Mouse (Mus musculus): ENCODE data around the gene Rcor3.
A peak's percentile ranks its signal among the peaks of the same experiment; 100 is the strongest.

Gene Rcor3

DNA sequence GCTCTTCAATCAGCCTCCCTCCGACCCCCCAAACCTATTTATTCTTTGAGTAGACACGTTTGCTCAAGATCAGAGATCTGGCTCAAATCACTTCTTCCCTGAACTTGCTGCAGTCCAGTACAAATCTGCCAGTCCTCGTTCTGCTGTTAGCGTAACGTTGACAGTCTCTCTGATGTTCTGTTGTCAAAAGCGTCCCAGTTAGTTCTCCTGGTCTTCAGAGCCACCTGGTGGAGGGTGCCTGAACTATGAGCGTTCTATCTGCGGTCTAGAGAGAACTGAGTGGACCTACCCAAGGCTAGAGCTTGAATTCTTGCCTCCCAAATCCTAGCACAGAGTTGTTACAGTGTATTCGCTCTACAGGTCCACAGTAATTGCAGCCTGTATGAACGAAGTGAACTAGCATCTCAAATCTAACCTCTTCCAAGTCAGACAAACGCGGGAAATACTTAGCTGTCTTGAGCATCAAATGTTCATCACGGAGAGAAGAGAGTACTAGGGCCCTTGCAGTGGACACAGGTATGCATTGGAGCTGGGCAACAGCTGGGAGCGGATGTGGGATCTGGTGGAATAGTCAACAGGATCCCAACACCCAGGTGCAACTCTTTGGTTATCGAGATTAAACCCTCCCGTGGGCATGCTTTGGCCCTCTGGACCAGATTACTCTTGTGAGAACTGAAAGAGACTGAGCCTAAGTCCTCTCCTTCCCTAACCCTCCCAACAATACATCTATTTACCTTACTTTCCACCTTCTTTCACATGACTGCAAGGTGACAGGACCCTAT lies 44.8 kb downstream of the Rcor3 start:
- peak; percentile 85 for DNase-seq

DNA sequence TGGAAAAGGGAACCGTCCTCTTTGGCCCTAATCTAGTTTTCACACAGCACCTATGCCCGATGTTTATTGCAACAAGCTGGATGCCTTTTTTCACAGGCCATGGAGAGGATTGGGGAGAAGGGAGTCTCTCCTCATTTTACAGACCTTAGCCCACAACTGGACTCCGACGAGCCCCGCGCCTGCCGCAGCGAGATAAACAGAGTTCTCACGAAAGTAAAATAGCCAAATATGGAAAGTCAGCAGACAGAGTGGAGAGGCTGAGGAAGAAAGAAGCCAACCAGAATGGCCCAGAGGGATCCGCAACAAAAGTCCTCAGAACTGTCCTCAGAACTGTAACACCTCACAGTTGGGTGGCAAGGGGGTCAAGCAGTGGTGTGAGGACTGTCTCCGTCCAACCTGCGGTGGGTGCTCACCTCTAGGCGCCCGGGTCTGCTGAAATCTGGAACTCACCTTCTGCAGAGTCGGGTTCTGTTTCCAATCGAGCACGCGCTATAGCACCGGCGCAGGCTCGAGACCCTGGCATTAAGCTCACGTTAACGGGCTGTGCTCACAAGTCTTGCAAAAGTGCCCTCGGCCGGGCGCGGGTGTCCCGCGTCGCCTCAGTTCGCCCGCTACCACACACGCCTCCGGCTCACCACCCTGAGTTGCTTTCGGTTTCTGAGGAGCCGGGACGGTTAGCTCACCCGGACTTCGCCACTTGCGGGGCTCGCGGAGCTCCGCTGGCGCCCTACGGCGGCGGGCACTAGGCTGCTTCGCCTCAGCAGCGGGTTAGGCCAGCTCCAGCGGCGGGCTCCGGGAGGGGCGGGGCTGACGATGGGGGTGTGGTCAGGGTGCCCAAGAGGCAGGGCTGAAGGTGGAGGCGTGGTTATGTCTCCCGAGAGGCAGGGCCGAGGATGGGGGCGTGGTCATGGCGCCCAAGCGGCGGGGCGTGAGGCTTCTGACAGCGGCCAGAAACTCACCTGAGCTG lies 45.8 kb downstream of the Rcor3 start, which contains the start of gene Traf5:
Gene Traf5, minus strand, starts transcription at position 754 of the 967 bp plus-strand sequence.
- peak; percentile 87 for DNase-seq

DNA sequence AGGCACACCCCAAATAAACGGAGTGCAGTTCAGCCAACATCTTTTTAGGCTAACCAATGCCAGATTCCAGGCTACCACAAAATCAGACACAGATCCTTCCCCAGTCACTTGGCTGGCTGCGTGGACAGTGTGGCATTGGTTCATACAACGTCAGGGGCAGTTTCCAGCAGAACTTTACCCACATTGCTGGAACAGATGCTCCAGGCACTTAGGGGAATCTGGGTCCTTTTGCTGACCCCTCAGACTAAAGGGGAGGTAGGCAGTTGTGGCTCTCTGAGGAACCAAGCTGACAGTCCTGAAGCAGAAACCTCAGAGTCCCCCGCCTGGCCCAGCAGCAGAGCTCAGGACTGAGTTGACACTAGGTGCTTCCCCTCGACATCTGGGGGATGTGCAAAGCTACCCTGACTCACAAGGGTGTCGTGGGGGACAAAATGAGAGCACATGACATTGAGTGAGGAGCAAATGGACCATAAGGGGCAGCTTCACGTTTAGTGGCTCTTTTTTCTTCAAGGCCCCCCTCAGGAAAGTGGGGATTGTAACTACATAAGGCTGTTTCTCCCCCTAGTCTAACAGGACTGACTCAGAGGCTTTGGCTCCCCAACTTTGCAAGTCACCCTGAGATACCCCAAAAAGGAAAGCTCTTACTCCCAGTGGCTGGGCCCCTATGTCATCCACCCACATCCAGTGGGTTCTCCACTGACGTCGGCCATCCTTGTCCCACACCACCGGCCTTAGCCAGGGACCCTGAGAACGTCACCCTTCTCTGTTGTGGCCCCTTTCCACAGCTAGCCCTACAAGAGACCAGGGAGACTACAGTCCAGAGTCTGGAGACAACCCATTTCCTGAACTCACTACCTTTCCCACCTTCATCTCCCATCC lies 46.9 kb downstream of the Rcor3 start:
- no peak for DNase-seq

DNA sequence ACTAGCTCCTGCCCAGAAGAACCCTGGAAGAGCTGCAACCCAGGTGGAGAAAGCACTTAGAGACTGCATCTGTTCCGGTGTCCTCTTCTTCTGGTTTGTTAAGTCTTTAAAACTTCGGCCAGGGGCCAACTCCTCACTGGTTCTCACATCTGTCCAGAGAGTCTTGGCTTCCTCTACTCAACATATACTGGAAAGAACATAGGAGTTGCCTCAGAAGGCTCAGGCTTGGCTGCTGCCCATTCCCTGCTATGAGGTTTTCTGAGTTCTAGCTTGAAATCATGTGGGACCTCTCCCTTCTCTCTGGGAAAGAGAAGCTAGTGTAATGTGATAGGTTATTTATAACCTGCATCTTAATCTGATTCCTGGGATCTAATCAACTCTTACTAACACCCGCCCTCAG lies 47.6 kb downstream of the Rcor3 start:
- DNase-seq, result no peak

DNA sequence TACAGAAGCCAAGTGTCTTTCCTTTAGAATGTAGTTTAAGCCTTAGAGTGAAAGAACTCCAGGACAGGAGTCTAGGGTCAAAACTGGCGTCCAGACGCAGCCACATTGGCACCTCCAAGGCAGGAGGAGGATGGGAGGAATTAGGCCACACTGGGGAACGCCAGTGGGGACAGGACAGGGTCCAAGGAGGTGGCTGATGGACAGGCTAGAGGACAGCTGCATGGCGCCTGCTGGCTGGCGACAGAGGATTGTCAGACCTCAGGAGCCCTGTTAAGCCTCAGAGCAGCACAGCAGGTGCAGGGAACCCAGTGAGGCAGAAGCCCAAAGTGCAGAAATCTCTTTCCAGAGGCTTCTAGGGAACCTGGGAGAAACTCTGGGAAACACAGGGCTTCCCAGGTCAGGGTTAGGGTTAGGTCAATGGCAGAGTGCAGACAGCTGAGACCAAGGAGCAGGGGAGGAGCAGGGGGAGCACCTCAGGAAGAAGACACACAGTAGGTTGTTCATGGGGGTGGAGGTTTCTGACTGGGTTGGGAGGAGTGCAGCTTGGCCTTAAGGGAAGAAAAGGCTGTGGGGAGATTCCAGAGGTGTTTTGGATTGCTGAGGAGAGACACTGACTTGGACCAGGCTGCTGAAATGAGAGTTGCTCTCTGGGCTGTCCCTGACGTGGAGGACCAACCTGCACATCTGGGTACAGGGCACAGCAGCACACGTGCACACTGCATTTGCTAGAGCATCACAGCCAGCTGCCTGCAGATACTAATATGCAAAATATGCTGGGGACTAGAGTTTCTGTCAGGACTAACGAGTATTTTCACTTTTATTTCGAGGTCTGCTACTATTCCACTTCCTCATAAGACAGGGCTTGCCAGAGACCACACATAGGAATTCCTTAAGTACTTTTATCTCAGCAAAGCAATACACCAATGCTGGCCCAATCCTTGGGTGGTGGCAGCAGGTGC lies 48.4 kb downstream of the Rcor3 start:
- DNase-seq, result no peak

DNA sequence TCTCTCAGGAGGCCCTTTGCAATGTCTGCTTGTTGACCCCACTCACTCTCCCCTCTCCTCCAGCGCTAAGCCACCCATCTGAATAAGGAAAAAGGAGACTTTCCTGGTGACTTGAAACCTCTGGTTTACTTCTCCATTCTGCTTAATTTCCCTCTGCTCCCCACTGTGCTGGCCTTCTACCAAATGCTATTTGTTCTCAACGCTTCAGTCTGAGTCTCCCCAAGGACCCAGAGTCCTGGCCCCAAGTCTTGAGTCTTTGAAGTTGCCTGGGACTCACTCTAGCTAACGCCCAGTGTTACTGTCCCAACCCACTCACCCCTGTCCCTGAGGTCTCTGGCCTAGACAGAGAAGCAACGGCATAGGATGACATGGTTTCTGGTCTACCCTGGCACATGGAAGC lies 49.9 kb downstream of the Rcor3 start:
- no peak for DNase-seq

DNA sequence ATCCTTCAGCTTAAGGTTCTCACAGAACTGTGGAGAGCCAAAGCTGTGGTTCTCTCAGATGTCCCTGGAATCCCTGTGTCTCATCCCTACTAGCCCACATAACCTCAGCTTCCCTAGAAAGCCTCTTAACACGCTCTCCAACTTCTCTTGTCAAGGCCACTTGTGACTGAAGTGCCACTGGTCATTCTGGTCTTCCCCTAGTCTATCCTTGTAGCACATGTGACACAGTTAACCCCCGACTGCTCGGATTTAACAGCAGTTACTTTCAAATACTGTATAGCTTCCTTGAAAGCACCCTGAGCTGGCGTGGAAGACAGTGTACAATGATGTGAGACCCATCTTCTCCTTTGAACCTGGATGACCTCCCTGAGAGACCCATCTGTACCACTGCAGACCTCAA lies 50.8 kb downstream of the Rcor3 start:
- no peak for DNase-seq

DNA sequence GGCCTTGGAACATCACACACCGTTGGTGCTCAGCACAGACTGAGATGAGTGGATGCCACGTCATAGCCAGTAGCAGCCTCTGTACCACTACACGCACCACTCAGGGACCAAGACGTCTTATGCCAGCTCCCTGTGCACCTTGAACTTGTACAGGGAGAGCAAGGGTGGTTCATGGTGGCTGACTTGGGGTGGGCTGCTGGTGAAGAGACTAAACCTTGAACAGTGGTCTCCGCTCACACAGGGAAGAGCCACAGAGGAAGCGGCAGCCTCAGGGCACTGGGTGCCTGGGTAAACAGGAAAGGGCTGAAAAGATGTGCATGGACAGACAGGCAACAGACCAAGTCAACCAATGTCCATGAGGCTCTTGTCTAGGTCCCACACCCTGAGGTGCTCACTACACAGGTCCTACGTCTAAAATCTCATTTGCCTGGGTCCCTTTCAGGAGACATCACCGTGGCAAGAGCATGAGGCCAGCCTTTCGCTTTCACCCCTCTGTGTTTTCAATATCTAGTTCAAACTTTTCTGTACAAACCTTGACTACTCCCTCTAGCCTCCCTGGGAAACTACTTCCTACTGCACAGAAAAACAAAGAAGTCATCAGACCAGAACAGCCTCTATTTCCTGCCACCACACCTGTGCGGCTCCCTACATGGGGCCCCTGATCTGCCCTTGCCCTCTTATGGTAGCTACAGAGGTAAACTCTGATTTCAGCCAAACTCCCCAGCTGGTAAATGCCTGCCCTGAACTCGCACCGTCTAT lies 51.4 kb downstream of the Rcor3 start:
- no peak for DNase-seq

DNA sequence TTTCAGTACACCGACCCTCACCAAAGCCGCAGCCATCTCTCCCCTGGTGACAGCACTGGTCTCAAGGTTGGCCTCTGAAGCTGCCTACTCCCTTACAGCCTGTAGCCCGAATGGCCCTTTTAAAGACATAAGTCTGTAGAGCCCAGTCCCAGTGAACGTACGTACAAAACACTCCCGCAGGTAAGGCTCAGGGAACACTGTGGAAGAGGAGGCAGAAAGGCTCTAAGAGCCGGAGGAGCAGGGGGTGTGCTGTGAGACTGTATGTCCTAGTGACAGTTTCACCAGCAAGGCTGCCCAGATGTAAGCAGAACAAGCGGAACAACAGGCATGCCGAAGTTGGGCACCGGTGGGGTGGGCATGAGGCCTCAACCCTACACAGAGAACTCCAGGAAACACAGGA lies 52.6 kb downstream of the Rcor3 start:
- no peak for DNase-seq

DNA sequence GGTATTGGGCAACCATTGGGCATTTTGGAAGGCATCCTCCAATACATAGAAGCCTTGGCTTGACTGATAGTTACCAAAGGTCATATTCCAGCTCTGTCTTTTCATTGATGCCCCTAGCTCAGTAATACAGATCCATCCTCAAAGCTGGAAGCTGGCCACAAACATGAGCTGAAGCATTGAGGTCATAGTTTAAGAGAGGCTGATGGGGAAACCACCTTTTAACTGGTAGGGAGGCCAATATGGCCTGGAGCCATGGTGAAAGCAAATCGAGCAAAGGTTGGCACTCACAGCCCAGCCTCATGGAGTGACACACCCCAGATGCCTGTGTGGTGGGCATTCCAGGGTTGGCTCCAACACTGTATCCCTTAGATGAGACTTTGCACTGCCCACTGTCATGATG lies 55.2 kb downstream of the Rcor3 start:
- no peak for DNase-seq

DNA sequence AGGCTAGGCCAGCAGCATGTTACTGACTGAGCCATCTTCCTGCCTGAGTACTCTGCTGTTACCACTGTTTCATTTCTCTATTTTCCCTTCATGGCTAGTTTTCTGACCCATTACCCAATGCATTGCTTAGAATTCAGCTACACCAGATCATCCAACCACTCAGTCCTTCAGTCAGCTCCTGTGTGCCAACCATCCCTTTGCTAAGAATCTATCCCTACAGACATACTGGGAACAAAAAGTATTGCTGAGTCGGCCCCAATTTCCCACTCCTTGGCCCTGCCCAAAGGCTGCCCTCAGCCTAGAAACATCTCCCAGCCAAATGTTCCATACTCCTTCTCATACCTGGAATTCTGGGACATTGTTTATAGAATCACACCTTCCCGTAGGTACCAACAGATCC lies 56.7 kb downstream of the Rcor3 start:
- no peak for DNase-seq

DNA sequence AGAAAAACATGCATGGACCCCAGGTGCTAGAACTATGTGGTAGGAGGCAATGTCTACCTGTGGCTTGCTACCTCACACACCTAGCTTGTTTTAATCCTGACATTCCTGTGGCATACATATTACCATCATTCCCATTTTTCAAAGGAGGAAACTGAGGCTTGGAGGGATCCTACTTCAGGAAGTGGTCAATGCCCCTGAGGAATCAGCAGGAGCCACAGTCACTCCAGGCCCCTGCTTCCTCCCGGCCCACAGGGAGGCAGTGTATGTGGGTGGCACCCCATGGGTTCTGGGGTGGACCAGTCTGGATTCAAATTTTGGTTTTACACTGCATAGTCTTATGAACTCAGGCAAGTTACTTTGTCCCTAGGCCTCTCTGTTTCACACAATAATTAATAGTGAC lies 58.7 kb downstream of the Rcor3 start:
- DNase-seq, result no peak

DNA sequence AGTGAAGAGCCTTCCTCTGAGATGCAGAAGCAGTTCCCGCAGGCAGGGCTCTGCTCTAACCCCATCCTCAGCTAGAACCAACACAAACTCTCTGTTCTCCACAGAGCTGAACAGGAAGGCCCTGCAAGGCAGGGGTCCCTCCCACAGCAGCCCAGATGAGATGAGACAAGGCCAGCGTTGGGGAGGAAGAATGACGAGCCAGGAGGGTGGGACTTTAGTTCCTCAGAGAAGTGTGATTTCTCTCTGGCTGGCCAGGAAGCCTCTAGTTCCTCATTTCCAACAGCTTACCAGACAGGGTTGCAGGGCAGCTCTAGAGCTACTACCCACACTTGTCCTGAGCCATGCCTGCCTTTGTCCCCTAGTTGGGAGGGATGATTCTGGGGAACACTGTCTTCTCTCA lies 59.5 kb downstream of the Rcor3 start:
- no peak for DNase-seq

DNA sequence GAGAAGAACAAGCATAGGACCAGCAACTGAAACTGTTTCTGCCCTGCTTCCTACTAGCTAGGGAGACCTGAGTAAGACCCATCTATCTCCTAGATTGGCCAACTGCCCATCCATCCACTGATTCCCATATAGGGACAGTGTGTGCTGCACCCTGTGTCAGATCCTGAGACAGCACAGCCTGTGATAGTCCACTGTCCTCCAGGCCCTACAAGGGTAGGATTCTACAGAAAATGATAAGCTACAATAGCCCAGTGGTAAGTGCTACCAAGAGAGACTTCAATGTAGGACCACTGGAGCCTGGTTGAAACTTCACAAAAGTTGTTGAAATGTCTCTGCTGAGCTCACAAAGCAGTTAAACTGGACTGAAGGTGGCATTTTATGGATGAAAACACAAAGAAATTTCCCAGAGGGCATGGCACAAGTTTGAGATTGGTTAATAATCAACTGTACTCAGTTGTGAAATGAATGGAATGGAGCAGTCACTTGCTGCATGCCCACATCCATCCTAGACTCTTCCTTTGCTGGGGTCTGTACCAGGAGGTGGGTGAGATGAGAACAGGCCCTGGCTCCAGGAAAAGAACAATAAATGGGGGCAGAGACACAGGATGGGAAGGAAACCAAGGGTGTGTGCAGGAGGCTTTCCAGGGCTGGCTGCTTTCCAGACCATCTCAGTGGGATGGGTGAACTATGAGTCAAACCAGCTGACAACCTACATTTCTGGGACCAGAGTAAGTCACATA lies 60.9 kb downstream of the Rcor3 start:
- no peak for DNase-seq

DNA sequence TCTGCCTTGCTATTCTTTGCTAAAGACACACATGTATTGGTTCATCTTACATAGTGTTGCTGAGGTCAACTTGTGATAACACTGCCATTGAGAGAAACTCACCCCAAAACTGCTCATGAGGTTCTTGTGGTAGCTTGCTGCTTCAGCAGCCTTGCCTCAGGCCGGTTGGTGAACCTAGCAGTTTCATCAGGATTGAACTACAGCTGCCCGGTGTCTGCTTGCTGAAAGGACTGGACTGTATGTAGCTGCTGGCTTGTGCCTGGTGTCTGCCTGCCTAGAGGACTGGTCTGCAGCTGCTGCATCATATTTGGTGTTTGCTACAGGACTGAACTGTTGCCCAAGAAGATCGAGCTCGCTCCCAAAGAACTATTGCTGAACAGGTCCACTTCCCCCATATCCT lies 61.8 kb downstream of the Rcor3 start:
- no peak for DNase-seq

DNA sequence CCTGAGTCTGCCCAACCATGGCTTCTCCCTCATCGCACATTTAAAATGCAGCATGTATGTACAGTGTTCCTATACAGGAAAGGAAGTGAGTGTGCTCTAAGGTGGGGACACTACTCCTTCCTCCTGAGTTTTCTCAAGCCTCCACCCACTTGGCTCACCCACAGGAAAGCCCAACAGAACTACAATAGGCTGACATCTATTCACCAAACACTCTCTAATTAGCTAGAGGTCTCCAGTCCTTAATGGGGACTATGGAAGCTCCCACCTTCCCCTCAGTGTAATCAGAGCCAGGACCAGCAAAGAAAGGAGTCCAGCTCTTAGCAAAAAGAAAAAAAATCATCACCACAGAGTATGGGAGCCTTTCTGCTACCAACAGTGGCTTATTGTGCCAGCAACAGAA lies 63.0 kb downstream of the Rcor3 start:
- no peak for DNase-seq

DNA sequence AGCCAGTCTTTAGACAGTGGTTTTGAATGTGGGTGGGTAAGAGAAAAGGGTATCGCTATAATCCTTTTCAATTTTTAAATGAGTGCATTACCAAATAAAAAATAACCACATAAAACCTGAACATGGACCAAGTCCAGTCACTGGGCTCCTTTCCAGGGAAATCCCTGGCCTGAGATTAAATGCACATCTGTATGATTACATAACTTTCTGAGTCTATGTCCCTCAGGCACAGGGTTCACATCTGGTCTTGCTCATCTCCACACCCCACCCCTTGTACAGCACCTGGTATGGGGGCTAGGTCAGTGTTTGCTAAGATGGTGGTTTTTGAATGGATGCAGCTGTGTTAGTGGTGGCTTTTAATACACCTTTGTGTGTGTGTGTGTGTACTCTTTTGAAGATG lies 65.4 kb downstream of the Rcor3 start:
- no peak for DNase-seq

DNA sequence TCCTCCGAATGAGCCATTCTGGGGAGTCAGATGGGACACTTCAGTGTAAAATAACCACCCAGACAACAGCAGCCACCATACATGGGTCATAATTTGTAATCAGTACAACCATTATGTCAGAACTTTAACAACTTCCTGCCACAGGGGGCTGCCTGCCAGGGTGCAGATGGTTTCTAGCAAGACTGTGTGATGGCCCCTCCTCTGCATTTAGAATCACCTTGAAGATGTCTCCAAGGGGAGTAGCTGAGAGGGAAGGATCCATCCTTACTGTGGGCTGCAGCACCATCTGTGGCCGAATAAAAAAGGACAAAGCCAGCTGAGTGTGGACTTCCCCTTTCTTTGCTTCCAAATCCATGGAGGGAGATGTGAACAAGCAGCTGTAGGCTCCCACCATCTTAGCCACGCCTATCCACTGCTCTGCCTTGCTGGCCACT lies 67.2 kb downstream of the Rcor3 start:
- no peak for DNase-seq

DNA sequence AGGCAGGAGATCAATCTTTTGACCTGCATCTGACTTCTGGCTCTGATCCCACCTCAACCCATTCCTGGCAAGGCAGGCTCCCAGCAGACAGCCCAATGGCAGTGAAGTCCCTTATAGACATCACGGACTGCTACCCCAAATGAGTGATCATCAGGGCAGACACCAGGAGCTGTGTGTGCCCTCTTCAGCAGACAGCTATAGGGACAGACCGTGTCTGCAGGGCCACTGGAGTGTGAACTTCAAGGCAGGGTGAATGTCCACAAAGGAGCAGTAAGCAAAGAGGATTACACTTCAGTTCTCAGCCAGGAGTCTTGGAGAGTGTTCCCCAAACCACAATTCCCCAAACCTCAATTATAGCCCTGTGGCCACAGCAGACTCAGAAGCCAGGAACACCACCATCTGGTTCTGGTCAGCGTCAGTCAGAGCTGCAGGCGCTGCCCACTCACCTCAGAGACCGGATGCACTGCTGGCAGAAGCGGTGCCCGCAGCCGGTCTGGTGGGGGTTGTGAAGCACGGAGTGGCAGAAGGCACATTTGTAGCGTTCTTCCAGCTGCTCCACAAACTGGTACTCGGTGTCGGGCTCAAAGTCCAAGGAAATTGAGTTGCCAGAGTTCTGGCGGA lies 67.8 kb downstream of the Rcor3 start:
- DNase-seq, result no peak

DNA sequence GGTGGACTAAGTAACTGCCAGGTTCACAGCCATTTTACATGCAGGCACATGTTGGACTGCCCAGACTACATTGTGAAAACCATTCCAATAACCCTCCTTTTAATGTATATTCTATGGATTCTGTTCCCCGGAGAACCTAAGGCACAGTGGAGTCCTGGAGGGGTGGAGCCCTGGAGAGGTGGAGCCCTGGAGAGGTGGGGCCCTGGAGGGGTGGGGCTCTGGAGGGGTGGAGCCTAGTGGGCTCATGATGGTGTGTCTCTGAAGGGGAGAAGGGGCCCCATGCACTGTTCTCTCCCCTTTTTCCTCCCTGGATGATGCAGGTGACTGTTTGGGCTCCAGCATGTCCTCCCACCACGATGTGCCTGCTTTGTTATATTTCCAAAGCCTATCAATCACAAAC lies 69.7 kb downstream of the Rcor3 start:
- no peak for DNase-seq
